Mouse (Mus musculus): ENCODE measurements around the gene Gfra1.

The Gfra1 gene

GRCm38 (mm10) chr19:58442785-58443732 is 12.7 kb downstream of the Gfra1 start:
- DNase-seq (ENCODE audit: low read depth, low spot score): no peak

- no peak for DNase-seq (ENCODE audit: low read depth, low spot score)
These were observed 13.9 kb downstream of the Gfra1 start for GRCm38 (mm10) chr19:58441785-58442184.

- no peak for DNase-seq (ENCODE audit: low read depth, low spot score)
These were observed 14.5 kb downstream of the Gfra1 start for GRCm38 (mm10) chr19:58441246-58441645.

GRCm38 (mm10) chr19:58438762-58439161 is 16.9 kb downstream of the Gfra1 start:
- no peak for DNase-seq (ENCODE audit: low read depth, low spot score)

- DNase-seq (ENCODE audit: low read depth, low spot score): no peak
These were observed 18.2 kb downstream of the Gfra1 start for GRCm38 (mm10) chr19:58437441-58438071.

- DNase-seq (ENCODE audit: low read depth, low spot score): no peak
These were observed 18.8 kb downstream of the Gfra1 start for GRCm38 (mm10) chr19:58436874-58437273.

- no peak for DNase-seq (ENCODE audit: low read depth, low spot score)
These were observed 19.8 kb downstream of the Gfra1 start for GRCm38 (mm10) chr19:58435877-58436276.

GRCm38 (mm10) chr19:58432840-58433239 is 22.9 kb downstream of the Gfra1 start:
- DNase-seq (ENCODE audit: low read depth, low spot score): no peak

- DNase-seq (ENCODE audit: low read depth, low spot score): no peak
These were observed 27.2 kb downstream of the Gfra1 start for GRCm38 (mm10) chr19:58428546-58428945.

- no peak for DNase-seq (ENCODE audit: low read depth, low spot score)
These were observed 28.4 kb downstream of the Gfra1 start for GRCm38 (mm10) chr19:58427348-58427747.

GRCm38 (mm10) chr19:58424928-58425327 is 30.8 kb downstream of the Gfra1 start:
- DNase-seq (ENCODE audit: low read depth, low spot score): no peak

- DNase-seq (ENCODE audit: low read depth, low spot score): no peak
These were observed 31.5 kb downstream of the Gfra1 start for GRCm38 (mm10) chr19:58424179-58424578.

- no peak for DNase-seq (ENCODE audit: low read depth, low spot score)
These were observed 32.7 kb downstream of the Gfra1 start for GRCm38 (mm10) chr19:58422916-58423493.

- DNase-seq (ENCODE audit: low read depth, low spot score): no peak
These were observed 36.0 kb downstream of the Gfra1 start for GRCm38 (mm10) chr19:58419685-58420084.

GRCm38 (mm10) chr19:58419278-58419677 is 36.4 kb downstream of the Gfra1 start:
- DNase-seq (ENCODE audit: low read depth, low spot score): no peak

- DNase-seq (ENCODE audit: low read depth, low spot score): no peak
These were observed 40.5 kb downstream of the Gfra1 start for GRCm38 (mm10) chr19:58415173-58415572.

GRCm38 (mm10) chr19:58414733-58415132 is 41.0 kb downstream of the Gfra1 start:
- DNase-seq (ENCODE audit: low read depth, low spot score): no peak

GRCm38 (mm10) chr19:58413290-58413689 is 42.4 kb downstream of the Gfra1 start:
- no peak for DNase-seq (ENCODE audit: low read depth, low spot score)

GRCm38 (mm10) chr19:58412811-58413210 is 42.9 kb downstream of the Gfra1 start:
- DNase-seq (ENCODE audit: low read depth, low spot score): no peak

GRCm38 (mm10) chr19:58406726-58407125 is 49.0 kb downstream of the Gfra1 start:
- DNase-seq (ENCODE audit: low read depth, low spot score): no peak

GRCm38 (mm10) chr19:58400224-58400623 is 55.5 kb downstream of the Gfra1 start:
- no peak for DNase-seq (ENCODE audit: low read depth, low spot score)

- no peak for DNase-seq (ENCODE audit: low read depth, low spot score)
These were observed 56.5 kb downstream of the Gfra1 start for GRCm38 (mm10) chr19:58399166-58399565.

GRCm38 (mm10) chr19:58396604-58396984 is 59.1 kb downstream of the Gfra1 start:
- no peak for DNase-seq (ENCODE audit: low read depth, low spot score)

Data from retina, adult 2 months (tissue).